Mouse (Mus musculus) T-cell, adult 2 months (primary cell): Measurements from ENCODE around the gene Mrm1.

ENCODE experiments used
- DNase-seq: peaks from one replicate; pipeline ENCODE4 v3.0.0; 2022; ENCODE audit warnings: low spot score

Mrm1 gene

GRCm38 (mm10) chr11:84818961-84819692 is at the start of gene Mrm1:
TSS of gene Mrm1 (minus strand) at chr11:84819515.
- peak; percentile 95 for DNase-seq

GRCm38 (mm10) chr11:84868786-84869259 is 49.5 kb upstream of the Mrm1 start:
- DNase-seq = peak; percentile 23

GRCm38 (mm10) chr11:84867586-84867985 is 48.3 kb upstream of the Mrm1 start:
- no peak for DNase-seq

- DNase-seq = no peak
These were observed 46.0 kb upstream of the Mrm1 start for GRCm38 (mm10) chr11:84865268-84865667.

- DNase-seq = no peak
These were observed 36.0 kb upstream of the Mrm1 start for GRCm38 (mm10) chr11:84855285-84855684.

GRCm38 (mm10) chr11:84847475-84848090 is 28.3 kb upstream of the Mrm1 start:
- no peak for DNase-seq

- no peak for DNase-seq
These were observed 27.6 kb upstream of the Mrm1 start for GRCm38 (mm10) chr11:84846741-84847474.

- no peak for DNase-seq
These were observed 20.0 kb upstream of the Mrm1 start for GRCm38 (mm10) chr11:84839330-84839729.

GRCm38 (mm10) chr11:84829495-84829894 is 10.2 kb upstream of the Mrm1 start:
- DNase-seq = peak; percentile 24

- peak; percentile 81 for DNase-seq
These were observed 9.4 kb upstream of the Mrm1 start, which contains the start of gene Dhrs11 for GRCm38 (mm10) chr11:84828516-84829399. TSS of gene Dhrs11 (minus strand) at chr11:84828994.

- DNase-seq = no peak
These were observed 8.7 kb upstream of the Mrm1 start for GRCm38 (mm10) chr11:84827901-84828503.

- no peak for DNase-seq
These were observed 8.2 kb upstream of the Mrm1 start for GRCm38 (mm10) chr11:84827492-84827891.

- no peak for DNase-seq
These were observed 6.9 kb upstream of the Mrm1 start for GRCm38 (mm10) chr11:84826185-84826584.

GRCm38 (mm10) chr11:84825261-84825807 is 6.0 kb upstream of the Mrm1 start:
- DNase-seq = no peak

- DNase-seq = no peak
These were observed 4.2 kb upstream of the Mrm1 start for GRCm38 (mm10) chr11:84823484-84823897.

GRCm38 (mm10) chr11:84822487-84822886 is 3.2 kb upstream of the Mrm1 start:
- DNase-seq = no peak

GRCm38 (mm10) chr11:84821131-84821770 is 1.9 kb upstream of the Mrm1 start:
- no peak for DNase-seq

GRCm38 (mm10) chr11:84818085-84818960 is 992 bp downstream of the Mrm1 start:
- peak; percentile 88 for DNase-seq

- DNase-seq = peak; percentile 23
These were observed 2.0 kb downstream of the Mrm1 start for GRCm38 (mm10) chr11:84817362-84817761.
